Mouse (Mus musculus): Measurements from ENCODE around the gene Arhgap9.

DNA sequence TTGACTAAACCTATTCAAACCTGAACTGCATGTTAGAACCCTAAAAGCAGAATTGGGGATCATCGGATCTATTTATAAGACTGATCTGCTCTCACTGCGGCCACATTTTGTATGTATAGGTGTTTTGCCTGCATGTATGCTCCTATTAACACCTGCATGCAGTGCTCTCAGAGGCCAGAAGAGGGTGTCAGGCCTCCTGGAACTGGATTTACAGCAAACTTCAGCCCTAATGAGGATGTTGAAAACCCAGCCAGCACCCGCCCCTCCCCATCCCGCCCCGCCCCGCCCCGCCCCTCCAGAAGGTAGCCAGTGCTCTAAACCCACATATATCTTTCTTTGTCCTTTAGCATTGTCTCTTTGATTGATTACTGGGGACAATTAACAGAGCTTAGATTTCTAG is 2.7 kb downstream of the Arhgap9 start:
- TF ChIP-seq TAL1 (IDR thresholded peaks at IDR 0.05; ENCODE audit: low read length) (no peak), GATA1 (IDR thresholded peaks at IDR 0.05; ENCODE audit: low read length) (no peak)

All from erythroblast, embryonic 14.5 days (primary cell).